Mouse (Mus musculus) 3T3-L1 (cell line): ENCODE measurements around the gene Tada2a.
A peak's percentile ranks its signal among the peaks of the same experiment; 100 is the strongest.

Source experiments
- DNase-seq: peaks from one replicate; pipeline ENCODE4 v3.0.0-alpha.2; 2015; ENCODE audit warnings: low read depth, low spot score

Gene Tada2a

DNA sequence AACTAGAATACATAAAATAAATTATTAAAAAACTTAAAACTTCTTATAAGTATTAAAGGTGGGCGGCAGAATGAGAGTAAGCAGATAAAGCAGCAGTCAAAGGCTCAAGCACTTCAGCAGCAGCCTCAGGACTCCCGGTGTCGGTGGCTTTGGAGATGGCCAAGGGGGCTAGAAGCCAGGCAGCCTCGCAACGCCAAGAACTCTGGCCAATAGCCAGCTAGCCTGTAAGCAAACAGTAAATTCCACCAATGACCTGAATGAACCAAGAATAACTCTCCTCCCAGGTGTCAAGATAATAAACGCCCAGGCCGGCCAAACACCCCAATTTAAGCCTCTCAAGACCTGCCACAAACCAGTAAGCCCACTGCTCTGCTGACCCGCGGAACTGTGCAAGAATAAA is 13.8 kb downstream of the Tada2a start:
- no peak for DNase-seq

DNA sequence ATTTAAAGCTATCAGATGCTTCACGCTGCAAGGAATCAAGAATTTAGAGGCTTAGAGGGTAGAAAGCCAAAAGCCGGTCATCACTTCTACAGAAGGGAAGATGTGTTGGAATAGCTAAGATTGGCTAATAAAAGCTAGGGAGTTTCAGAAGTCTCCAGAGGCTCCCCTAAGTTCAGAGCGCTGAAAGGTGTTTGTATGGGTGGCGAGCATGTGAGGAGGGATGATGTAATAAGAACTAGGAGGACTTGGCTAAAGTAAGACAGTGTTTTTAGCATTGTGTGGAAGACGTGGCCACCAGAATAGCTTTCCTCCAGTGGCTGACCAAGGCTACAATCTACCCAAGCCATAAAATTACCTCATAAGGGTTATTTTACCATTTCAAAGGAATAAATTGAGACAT is 15.8 kb downstream of the Tada2a start:
- DNase-seq: no peak

DNA sequence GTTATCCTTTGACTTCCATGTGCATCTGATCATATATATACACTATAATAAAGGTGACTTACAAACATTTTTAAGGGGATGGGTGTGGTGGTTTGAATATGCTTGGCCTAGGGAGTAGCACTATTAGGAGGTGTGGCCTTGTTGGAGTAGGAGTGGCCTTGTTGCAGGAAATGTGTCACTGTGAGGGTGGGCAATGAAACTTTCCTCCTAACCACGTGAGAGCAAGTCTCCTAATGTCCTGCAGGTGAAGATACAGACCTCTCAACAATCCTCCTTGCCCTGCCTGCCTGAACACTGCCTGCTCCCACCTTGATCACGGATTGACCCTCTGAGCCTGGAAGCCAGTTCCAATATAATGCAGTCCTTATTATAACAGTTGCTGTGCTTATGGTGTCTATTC is 22.3 kb downstream of the Tada2a start:
- DNase-seq: no peak

DNA sequence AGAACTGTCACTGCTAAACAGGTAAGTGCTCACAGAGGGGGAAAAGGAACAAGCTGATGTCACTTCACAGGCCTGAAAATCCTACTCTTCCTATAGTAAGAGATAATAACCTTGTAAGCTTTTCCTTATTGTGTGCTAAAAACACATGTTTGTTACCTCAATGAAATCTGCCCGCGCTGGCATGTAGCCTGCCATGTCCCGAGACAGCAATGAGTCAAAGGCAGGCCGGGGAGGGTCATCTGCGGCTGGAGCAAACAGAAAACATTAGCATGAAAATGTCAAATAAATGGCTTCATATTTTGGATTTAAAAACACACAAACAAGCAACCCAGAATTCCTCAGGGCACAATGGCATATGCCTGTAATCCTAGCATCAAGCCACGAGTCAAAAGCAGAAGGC is 25.4 kb downstream of the Tada2a start:
- DNase-seq: no peak

DNA sequence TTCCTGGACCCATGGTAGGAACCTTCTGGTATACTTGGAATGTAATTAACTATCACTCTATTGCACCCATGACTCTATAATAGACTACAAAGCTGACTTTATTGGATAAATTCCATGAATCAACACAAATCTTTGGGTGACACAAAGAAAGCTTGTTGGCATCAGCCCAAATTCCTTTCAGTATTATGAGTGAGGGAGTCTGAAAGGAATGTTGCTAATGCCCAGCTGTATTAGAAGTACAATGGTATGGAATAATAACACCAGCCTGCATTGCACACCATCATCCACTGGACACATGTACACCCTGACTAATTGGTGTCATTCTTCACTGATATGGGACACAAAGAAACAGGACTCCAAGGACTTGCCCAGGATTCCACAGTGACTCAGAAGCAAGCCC is 28.2 kb downstream of the Tada2a start:
- peak; percentile 55 for DNase-seq

DNA sequence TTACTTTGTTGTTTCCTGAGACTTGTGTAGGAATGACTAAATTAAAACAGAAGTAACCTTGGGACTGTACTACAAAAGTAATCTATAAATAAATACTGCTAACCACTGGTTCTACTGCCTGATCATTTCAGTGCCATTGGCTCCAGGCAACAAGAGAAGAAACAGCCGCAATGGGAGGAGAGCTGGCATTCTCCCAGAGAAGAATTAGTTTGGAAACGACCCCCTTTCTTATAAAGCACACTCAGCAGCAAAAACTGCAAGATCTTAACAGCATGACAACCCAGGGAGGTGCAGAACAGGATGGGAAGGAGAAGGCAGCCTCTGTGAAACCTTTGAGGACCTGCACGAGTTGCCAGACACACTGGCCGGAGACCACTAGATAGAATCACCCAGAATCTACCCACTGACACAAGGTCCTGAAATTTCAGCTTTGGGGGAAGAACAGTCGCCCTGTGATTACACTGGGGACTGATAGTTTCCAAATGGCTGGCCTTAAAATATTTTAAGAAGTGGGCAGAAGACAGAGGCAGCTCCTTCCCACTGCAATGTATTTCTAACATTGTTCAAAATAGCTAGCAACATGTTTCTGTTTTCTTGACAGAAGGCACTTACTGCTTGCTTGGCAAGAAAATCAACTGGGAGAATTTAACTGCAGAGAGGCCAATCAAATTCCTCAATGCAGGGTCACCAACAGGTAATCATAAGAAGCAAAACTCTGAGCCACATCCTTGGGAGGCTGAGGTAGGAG is 32.0 kb downstream of the Tada2a start:
- DNase-seq: no peak

DNA sequence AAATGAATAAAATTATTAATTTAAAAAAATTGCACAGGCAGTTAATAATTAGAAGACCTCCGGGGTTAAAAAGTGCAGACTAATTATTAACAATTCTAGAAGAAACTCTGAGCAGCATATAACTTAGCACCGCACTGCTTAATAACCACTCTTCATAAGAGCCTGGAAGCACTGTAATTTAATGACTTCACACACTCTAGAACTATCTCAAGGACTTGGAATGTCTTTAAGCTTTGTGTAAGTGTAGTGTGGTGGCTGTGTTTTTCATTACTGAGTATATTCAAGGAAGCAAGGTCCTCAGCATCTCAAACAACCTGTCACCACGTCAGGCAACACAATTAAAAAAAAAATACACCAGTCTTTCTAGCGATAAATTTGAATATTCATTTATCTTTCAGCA is 34.3 kb downstream of the Tada2a start:
- DNase-seq: no peak

DNA sequence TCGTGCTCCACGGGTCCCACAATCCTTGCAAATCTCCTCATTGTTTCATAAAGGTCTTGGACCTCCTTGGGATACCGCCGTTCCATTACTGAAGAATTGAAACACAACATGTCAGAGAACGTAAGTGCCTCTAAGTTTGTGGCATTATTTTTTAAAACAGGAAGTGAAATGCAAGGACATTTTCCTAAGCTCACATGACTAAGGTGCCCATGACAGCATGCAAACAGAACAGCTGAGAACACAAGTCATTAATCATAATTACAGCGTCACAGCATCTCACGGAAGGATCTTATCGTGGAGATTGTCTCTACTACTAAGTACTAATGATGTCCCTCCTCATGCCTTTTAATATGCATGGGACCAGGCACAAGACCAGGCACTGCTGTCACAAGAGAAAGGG is 38.8 kb downstream of the Tada2a start:
- no peak for DNase-seq

DNA sequence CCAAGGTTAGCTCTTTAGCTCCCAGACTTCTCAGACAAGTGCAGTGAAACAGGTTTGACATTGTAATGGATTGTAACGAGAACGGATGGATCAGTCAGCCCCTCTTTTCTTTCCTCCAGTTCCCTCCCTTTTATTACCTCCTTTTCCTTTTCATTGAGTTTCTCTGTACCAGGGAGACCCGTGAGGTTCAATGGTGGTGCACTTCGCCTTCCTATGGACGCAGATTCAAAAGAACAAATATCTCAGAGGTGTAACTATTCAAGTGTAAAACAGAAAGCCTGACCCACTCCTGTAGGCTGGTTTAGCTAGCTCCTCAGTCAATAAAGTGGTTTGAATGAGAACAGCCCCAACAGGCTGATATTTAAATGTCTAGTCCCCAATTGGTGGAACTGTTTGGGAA is 47.5 kb downstream of the Tada2a start:
- no peak for DNase-seq

DNA sequence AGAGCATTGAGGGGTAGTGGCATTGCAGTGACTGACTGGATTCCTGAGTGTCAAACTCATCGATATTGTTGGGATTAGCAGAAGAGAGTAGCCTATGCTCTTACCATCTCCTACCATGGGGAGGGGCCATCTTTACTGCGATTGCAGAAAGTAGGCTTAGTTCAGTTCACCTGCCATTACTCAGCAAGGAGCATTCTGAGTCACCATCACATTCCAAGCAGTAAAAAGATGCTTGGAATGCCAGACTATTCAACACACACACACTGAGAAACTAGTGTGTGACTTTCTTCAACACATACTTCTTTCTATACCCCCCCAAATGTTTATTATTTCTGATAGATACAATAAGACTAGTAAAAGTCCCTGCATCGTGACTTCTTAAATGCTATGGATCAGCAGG is 49.1 kb downstream of the Tada2a start:
- DNase-seq: peak; percentile 64

DNA sequence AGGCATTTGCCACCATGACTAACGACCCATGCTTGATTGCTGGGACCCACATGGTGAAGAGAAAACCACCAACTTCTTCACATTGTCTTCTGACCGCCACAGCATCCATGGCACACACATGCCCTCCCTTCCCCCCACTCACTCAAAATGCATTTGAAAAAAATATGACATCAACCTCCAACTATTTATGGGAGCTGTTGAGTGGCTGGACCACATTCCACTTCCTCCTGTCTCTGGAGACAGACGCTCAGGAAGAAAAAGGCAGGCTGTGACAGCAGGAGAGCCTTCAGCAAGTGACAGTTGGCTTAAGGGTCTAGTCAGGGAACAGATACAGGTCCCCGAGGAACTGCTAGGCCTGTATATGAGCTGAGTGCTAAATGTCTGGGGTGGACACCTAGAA is 49.5 kb downstream of the Tada2a start:
- DNase-seq: peak; percentile 44

DNA sequence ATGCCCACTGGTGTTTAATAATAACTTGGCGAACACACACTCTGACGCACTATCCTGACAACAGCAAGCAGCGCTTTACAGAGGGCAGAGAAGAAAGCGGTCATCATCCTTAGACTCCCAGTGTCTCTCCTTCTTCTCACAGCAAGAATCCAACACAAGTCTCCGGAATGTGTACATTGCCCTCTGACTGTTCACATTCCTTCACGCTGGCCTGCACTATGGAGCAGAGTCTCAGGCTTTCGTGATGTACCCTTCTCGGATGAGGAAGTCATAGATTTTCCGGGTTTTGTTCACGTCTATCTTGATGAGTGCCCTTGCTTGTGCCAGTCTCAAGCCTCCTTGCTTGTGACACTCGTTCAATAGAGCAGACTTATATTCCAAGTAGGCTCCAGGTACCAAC is 50.0 kb downstream of the Tada2a start:
- DNase-seq: no peak

DNA sequence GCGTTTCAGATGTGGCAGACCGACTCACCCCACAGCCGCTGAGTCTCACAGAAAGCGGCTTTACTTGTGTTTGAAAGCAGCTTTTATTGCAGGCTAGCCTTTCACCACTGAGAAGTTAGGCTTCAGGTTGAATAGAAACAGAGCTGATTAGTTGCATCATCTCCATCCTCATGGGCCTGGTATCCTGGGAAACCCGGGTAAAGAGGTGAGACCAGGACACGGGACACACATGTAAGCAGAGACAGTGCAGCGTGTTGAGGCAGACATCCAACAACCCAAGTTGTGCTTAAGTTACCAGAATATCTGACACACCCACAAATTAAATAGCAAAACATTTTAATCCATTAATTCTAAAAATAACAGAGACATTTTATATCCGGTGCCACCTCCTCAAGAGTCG is 50.8 kb downstream of the Tada2a start:
- DNase-seq: no peak

DNA sequence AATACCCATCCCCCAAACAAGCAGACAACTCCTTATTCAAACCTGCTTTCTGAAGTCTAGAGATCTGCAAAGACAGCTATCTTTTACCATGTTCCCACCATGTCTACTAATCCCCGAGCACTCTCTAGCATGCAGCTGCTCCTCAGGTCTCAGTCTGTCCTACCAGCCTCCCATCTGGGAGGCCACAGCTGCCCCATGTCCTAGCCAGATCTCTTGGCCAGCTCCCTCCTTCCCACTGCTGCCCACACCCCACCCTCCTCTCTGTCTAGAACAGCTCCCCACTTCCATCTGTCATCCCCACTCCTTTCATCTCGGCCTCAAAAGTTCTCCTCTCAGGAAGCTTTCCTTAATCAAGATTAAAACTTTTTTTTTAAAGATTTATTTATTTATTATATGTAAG is 52.4 kb downstream of the Tada2a start:
- DNase-seq: no peak

DNA sequence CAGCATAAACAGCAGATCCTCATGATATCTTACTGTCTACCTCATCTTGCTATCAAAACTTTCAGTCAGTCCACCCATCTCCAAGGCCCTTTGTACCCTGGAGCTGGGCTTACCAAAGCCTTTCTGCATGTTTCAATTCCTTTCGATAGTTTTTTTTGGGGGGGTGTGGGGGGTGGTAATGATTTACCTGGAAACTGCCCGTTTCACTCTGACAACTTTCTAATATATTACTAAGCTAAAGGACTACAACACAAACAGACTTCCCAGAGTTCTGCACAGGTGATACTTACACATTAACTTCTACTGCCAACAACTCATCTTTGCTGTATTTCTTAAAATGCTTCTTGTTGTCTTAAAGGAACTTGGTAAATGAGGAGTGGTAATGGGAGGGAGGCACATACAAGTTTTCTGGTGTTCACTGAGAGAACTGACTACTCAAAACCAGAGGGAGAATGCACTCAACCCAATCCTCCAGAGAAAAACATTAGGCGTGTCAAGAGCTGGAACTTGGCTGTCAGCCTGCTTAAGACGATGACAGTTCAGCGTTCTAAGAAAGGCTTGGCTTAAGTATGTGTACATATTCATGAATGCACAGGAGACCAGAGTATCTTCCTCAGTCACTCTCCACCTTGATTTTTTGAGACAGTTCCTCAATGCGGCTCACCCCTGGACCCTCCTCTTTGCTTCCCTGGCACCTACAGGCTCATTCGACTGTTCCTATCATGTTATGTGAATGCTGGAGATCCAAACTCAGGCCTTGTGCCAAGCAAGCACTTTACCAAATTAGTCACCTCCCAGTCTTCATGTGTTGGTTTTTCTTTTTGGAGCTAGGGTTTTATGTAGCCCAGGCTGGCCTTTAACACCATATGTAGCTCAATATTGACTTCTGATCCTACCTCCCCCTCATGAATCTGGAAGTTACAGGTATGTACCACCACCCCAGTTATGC is 55.3 kb downstream of the Tada2a start:
- peak; percentile 68 for DNase-seq

DNA sequence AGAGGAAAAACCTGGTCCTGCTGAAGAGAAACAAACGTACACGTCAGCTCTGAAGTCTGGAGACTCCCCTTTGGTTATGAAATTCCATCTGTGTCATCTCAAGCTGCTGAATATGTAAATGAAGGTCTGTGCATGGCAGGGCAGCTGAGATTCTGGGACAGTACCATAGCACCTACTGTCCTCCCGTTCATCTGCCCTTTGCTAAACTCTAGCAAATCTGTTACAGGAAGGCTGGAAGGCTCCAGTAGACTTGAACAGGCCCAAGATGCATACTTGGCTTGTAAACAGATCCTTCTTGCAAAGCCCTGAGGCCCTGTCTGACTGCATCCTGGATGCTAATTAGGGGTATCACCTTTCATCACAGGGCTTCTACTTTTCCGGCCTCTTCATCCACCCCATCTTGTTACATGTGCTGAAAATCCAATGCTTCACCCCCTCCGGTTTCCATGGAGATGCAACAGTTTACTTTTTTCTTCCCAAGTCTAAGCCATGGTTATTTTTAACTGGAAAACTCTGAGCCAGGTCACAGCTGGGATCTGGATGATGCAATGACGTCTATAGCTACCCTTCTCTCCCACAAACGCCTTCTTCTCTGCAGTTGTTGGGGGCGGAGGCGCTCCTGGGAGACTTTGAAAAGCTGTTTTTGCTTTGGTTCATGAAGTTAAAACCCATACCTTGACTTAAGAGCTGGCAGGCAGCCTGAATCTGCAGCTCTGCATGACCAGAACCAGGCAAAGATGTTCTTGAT is 56.3 kb downstream of the Tada2a start:
- peak; percentile 75 for DNase-seq

DNA sequence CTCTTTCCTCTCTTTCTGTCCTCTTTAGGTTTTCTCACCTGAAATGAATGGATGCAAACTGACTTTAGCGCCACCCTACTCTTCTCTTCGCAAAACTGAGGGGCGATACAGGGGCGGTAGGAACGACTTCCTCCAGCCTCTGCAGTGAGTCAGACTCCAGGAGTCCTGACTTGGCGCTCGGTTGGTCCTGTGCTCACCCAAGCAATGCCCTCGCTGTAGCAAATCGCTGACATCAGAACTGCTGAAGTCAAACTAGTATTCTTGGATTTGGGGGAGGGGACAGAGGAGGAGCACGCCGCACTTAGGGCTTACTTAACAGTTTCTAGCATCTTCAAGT is 60.4 kb downstream of the Tada2a start, which contains the start of gene Dusp14:
Gene Dusp14 (minus strand): TSS at position 228 of the 337 bp plus-strand sequence.
- peak; percentile 66 for DNase-seq

DNA sequence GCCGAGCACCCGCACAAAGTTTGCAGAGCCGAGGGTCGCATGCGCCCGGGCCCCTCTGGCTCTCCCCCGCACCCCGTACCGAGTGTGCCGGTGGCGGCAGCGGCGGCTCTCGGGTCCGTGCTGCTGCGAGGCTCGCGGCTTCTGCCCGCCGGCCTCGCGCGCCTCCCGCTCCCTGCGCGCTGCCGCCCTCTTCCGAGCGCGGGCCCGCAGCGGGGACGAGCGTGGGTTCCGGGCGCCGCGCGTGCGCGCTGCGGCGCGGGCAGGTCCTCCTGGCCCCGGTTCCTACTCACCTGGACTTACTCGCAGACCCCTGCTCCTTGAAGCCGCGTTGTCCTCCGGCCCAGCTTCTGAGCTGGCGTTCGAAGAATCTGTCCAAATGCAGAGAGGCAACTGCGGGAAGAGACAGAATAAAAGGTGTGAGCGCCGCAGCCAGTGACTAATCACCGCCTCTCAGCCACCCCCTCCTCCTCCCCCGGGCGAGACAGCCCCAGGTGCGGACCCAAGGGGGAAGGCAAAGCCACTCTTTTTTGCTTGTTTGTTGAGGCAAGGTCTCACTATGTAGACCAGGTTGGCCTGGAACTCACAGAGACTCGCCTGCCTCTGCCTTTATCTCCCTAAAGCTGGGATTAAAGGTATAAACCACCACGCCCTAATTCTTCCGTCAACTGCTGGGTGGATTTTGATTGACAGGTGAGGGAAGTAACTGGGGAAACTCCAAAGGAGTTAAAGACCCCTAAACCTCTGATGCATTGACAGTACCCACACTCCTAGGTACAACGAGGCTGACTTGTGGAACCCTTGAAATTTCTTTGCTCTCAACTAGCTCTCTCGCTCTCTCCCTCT is 61.0 kb downstream of the Tada2a start:
- DNase-seq: peak; percentile 42

DNA sequence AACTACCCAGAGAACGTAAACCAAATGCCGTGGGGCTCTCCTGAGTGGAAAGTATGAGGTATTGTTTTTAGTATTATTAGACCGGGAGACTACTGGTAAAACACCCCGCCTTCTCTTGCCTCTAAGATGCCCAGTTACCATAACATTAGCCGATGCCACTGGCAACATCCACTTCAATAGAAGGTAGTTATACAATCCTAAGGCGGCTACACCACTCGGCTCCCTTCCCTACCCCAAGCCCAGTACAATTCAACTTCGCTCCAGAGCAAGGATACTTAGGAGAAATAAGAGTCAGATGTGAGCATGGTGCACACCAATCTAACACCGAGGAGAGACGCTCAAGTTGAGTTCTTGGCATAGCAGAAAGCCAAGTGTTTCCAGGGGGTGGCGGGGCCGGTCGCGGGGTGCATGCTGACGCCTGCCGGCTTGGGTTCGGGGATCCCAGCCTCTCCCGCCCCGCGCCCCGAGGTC is 61.6 kb downstream of the Tada2a start:
- DNase-seq: peak; percentile 47

DNA sequence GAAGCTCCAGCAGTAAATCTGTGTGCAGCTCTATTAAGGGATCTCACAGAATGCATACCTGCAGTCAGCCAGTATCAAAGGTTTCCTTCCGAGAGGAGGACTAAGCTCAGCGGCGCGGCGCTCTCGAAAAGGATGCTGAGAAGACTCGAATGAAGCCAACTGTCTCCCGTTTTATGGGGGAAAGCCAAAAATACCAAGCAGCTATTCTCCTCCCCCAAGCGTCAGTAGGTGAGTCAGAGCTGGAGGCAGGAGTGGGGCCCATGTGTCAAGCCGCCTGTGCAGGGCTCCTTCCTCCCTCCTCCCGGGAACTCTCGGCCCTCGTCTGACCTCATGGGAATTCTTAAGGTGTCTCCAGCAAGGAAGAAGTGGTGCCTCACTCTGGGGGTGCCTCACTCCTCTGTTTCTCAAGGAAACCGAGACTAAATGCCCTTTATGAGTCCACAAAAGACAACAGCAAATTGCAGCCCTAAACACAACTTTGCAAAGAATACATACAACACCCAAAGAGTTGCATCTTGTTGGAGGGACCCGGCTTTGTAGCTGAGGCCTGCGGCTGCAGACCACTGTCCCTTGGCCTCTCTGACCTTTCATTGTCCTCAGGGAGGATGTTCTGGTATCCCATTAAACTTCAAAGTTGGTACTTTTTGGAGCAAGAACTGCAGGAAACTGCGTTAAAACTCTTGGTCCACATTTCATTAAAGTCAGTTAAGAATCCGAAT is 62.3 kb downstream of the Tada2a start:
- DNase-seq: peak; percentile 94
